Mouse (Mus musculus) stomach, postnatal 0 days (tissue): Measurements from ENCODE around the gene Lhx3.

Experiments used
- CTCF ChIP-seq: IDR thresholded peaks from 2 replicates; pipeline ENCODE4 v1.5.1; 2016; ENCODE audit warnings: antibody characterized with exemption, low read depth, mild to moderate bottlenecking, moderate library complexity
- EP300 ChIP-seq: optimal IDR thresholded peaks from 2 replicates; pipeline ENCODE3; 2016; ENCODE audit warnings: antibody characterized with exemption

- TF ChIP-seq EP300 (no peak), CTCF (no peak)
Observed at GRCm38 (mm10) chr2:26231366-26231765, 23.3 kb upstream of the Lhx3 start.
